Mouse (Mus musculus) small intestine, adult 2 months (tissue): ENCODE results near the gene Tmem151b. TPM values are rescaled to one million over a fixed set of nuclear protein-coding genes. Genes with fewer than 3 reads are reported as not detected.

Experiments used
- H3K27ac ChIP-seq: fragments of 200-500 bp; 2 replicates; pipeline ENCODE4 v1.5.1; 2012; ENCODE audit warnings: low read depth, low read length, control low read depth, inconsistent platforms; ENCODE audit not compliant: insufficient read depth
- H3K27me3 ChIP-seq: fragments of 200-500 bp; 2 replicates; pipeline ENCODE4 v1.6.1; 2012; ENCODE audit warnings: mild to moderate bottlenecking, moderate library complexity, low read length, inconsistent platforms; ENCODE audit not compliant: control insufficient read depth, insufficient read depth
- H3K36me3 ChIP-seq: fragments of 200-500 bp; 2 replicates; pipeline ENCODE4 v1.6.1; 2012; ENCODE audit warnings: mild to moderate bottlenecking, low read length, control low read depth, inconsistent platforms; ENCODE audit not compliant: control insufficient read depth, insufficient read depth
- H3K4me1 ChIP-seq: fragments of 200-500 bp; 2 replicates; pipeline ENCODE4 v1.6.1; 2012; ENCODE audit warnings: low read length, inconsistent platforms, mixed read lengths; ENCODE audit not compliant: control insufficient read depth, insufficient read depth, insufficient read length
- H3K4me3 ChIP-seq: fragments of 200-500 bp; 2 replicates; pipeline ENCODE4 v1.5.1; 2012; ENCODE audit warnings: low read depth, mild to moderate bottlenecking, control low read depth, inconsistent platforms, low read length, moderate library complexity
- CTCF ChIP-seq: fragments of 200-500 bp; IDR thresholded peaks from 2 replicates; pipeline ENCODE4 v1.5.1; 2012; ENCODE audit warnings: low read depth, mild to moderate bottlenecking, control low read depth, inconsistent platforms, low read length, moderate library complexity, mixed read lengths; ENCODE audit not compliant: insufficient replicate concordance, insufficient read length; ENCODE audit errors: extremely low read depth
- POLR2A ChIP-seq: fragments of 200-500 bp; IDR thresholded peaks from 2 replicates; pipeline ENCODE4 v1.6.1; 2012; ENCODE audit warnings: low read depth, mild to moderate bottlenecking, control low read depth, inconsistent platforms, low read length, moderate library complexity
- WGBS: fragments of 180-500 bp; shearing (Covaris S2); methylation state at CpG from one replicate; pipeline ENCODE4 v1.1.7; 2018; 5-methylcytosine and 5-hydroxymethylcytosine counted together
- polyA plus RNA-seq: library from polyadenylated mRNA; depleted of rRNA; stranded (reverse); fragments of >200 nt; gene quantifications from 2 replicates; pipeline ENCODE4 v1.2.3, GENCODE M21; 2012

Gene Tmem151b
- polyA plus RNA-seq, 1 experiment: 0.94 TPM

DNA sequence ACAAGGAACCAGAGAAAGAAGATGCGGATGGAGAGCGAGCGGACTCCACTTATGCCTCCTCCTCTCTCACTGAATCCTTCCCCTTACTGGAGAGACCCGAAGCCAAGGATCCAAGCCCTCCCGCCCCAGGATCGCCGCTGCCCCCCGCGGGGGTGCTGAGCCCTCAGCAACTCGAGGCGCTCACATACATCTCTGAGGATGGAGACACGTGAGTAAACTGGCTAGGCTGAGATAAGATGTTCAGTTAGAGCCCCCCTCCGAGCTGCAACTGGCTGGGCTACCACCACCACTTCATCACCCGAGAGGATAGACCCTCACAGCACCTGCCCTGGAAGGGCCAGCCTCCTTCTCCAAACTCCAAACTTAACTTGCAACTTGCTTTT lies 6.6 kb upstream of the Tmem151b start:
- H3K4me3 ChIP-seq: peak overlapping the region; percentile 75
- peak overlapping the region; percentile 61; the same call in 1 of the 2 replicates for H3K27ac ChIP-seq
- TF ChIP-seq POLR2A (no peak), CTCF (no peak)
- H3K4me1 ChIP-seq: peaks cover 7% of the 10 kb centered on the region
- H3K36me3 ChIP-seq: no peaks in the 10 kb centered on the region
- 1% methylated on average over 14 of the region's 14 CpGs for WGBS
- peaks cover 5% of the 10 kb centered on the region; the same call in 1 of the 2 replicates for H3K27me3 ChIP-seq

DNA sequence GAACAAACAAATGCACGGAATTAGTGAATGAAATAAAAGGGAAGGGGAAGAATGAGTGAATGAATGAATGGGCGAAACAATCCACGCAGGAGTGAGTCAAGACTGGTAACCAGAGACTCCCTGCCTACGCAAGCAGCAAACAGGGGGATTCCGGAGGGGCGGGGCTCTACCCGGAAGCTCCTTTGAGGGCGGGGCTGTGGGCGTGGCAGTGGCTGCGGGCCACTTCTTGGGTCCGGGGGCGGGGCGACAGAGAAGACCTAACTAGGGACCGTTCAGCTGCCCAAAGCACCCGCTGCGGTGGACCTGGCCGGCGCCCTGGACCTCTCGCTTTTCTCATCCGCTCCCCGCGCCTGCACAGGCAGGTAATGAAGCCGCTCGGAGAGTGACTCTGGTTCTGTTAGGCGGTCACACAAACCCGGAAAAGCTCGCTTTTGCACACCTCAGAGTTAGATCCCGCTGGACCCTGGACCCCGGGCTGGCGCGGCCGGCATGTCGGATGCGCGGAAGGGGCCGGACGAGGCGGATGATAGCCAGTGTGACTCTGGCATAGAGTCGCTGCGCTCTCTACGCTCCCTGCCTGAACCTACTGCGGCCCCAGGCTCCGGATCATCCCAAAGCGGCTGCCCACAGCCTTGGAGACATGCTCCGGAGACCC lies 6.1 kb upstream of the Tmem151b start, which contains the start of gene Nfkbie:
Gene Nfkbie (plus strand): TSS at position 252 of the 655 bp plus-strand sequence.
- peak within 1 kb of the TSS; percentile 75 for H3K4me3 ChIP-seq
- H3K27ac ChIP-seq: peak within 1 kb of the TSS; percentile 61; the same call in 1 of the 2 replicates
- WGBS: 1% methylated on average over 45 of the region's 45 CpGs
- peak; percentile 82 for TF ChIP-seq POLR2A
- no peak for TF ChIP-seq CTCF
- H3K4me1 ChIP-seq: peaks cover 7% of the 10 kb centered on the region
- H3K27me3 ChIP-seq: peaks cover 10% of the 10 kb centered on the region; the same call in 1 of the 2 replicates
- no peaks in the 10 kb centered on the region for H3K36me3 ChIP-seq

DNA sequence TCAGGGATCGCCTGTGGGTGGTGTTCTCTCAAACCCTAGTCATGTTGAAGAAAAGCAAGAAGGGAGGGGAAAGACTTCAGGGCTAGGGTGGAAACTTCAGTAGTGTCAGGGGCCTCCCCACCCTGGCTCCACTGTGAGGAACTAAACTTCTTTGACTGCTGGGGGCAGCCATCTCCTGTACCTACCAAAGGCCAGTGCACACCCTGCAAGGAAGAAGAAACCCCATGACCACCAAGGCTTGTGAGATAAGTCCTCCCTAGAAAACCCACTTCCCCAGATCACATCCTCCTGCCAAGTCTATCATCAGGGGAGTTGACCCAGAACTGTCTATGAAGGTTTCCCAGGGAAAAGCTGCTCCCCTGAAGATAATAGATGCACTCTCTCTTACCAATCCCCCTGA lies 4.9 kb upstream of the Tmem151b start:
- Histone ChIP-seq H3K27ac (no peak overlapping the region), H3K36me3 (no peaks in the 10 kb centered on the region), H3K4me3 (no peak overlapping the region), H3K27me3 (peaks cover 19% of the 10 kb centered on the region), H3K4me1 (peaks cover 7% of the 10 kb centered on the region)
- 43% methylated on average over 1 of the region's 1 CpGs for WGBS
- TF ChIP-seq POLR2A (no peak), CTCF (no peak)

DNA sequence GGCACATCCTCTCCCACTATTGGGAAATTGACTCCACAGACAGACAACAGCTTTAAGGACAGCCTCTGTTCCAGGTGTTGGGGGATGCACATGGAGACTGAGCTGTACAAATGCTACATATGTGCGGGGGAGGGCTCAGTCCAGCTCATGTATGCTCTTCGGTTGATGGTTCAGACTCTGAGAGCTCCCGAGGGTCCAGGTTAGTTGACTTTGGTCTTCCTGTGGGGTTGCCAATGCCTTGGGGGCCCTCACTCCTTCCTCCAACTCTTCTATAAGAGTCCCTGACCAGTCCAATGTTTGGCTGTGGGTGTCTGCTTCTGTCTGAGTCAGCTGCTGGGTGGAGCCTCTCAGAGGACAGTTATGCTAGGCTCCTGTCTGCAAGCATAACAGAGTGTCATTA lies 3.6 kb upstream of the Tmem151b start:
- peaks cover 3% of the 10 kb centered on the region for H3K4me1 ChIP-seq
- WGBS: 79% methylated on average over 3 of the region's 3 CpGs
- no peak overlapping the region for H3K27ac ChIP-seq
- peaks cover 31% of the 10 kb centered on the region for H3K27me3 ChIP-seq
- no peak overlapping the region for H3K4me3 ChIP-seq
- no peaks in the 10 kb centered on the region for H3K36me3 ChIP-seq
- TF ChIP-seq POLR2A: no peak
- no peak for TF ChIP-seq CTCF

DNA sequence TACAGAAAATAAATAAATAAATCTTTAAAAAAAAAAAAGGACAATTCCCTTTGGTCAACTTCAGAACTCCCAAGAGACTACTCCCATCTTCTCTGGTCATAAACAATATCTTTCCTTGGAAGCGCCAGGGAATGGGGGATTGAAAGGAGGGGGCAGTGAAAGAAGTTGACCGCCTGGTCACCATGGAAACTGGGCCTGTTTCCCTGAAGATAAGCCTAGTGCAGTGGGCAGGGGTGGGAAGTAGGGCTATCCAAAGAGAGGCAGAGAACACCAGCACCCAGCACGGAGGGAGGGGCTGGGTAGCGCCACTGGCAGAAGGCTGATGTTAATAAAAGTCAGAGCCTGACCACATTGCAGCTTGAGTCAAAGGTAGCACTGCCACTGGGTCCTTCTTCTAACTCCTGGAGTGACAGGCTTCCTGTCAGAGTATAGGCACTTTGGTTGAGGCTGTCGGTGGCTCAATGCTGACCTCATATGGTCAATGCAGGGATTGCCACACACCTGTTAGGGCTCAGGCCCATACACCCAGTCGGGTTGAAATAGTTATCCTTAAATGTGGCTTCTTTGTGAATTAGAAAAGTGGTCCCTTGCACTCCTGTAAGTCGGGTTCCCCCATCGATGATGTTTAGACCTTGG lies 2.5 kb upstream of the Tmem151b start:
- no peaks in the 10 kb centered on the region for H3K36me3 ChIP-seq
- peaks cover 42% of the 10 kb centered on the region for H3K27me3 ChIP-seq
- 10% methylated on average over 8 of the region's 8 CpGs for WGBS
- H3K4me1 ChIP-seq: peaks cover 3% of the 10 kb centered on the region
- H3K27ac ChIP-seq: no peak overlapping the region
- TF ChIP-seq POLR2A (no peak), CTCF (peak; percentile 85; the same call in 1 of the 2 replicates)
- no peak overlapping the region for H3K4me3 ChIP-seq

DNA sequence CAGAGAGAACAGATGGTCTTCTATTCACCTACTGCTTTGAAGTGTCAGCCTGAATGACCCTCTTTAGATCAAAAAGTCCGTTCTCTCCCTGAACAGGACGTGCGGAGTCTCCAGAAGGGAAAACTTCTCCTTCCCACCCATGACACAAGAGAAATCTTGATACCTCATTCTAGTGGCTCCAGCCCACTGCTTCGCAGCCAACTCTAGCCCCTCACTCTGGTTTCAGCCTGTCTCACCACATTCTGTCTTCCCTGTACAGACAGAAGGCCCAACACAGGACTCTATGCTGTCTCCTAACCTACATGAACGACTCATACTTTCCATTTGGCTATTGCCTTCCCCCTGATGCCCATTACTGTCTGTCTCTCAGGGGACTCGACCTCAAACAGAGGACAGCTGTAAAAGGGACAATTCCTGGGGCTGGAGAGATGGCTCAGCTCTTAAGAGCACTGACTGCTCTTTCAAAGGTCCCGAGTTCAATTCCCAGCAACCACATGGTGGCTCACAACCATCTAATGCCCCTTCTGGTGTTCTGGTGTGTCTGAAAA lies 1.8 kb upstream of the Tmem151b start:
- TF ChIP-seq POLR2A (no peak), CTCF (no peak)
- Histone ChIP-seq H3K4me1 (peaks cover 3% of the 10 kb centered on the region), H3K27ac (no peak overlapping the region), H3K4me3 (no peak overlapping the region), H3K36me3 (no peaks in the 10 kb centered on the region), H3K27me3 (peaks cover 46% of the 10 kb centered on the region)
- WGBS: 72% methylated on average over 7 of the region's 7 CpGs

DNA sequence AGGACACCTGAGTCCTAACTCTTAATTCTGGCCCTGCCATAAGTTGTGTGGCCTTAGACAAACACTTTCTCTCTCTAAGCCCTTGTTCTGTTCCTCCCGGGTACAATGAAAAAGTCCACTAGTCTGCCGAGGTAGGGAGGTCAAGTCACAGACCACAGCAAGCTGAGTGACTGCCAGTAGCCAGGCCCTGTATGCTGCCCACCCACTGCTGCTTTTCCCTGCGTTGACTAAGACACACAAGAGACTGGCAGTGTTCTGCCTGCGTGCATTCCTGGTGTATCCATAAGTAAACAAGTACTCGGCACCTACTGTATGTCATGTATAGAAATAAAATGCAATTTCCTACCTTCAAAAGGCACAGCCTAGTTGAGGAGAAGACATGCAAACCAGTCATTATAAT lies 776 bp upstream of the Tmem151b start:
- no peak overlapping the region for H3K27ac ChIP-seq
- TF ChIP-seq POLR2A (no peak), CTCF (no peak)
- WGBS: 23% methylated on average over 5 of the region's 5 CpGs
- peaks cover 2% of the 10 kb centered on the region for H3K4me1 ChIP-seq
- no peaks in the 10 kb centered on the region for H3K36me3 ChIP-seq
- no peak overlapping the region for H3K4me3 ChIP-seq
- H3K27me3 ChIP-seq: peaks cover 54% of the 10 kb centered on the region
